Mouse (Mus musculus) hindbrain, embryonic 14.5 days (tissue): ENCODE data around the gene Kcnk16. TPM values are rescaled to one million over a fixed set of nuclear protein-coding genes. Genes with fewer than 3 reads are reported as not detected.
A peak's percentile ranks its signal among the peaks of the same experiment; 100 is the strongest.
"Not testable (repeated sequence)": the region's sequence is repeated elsewhere in the genome, so short reads cannot be mapped to it uniquely, and the experiment has no call there.

Experiments
- ATAC-seq: fragments of 200-750 bp; cut with Nextera tagmentation; 2 replicates; pipeline ENCODE4 v1.8.0; 2017; ENCODE audit warnings: moderate number of reproducible peaks, mild to moderate bottlenecking, moderate TSS enrichment, moderate library complexity; ENCODE audit not compliant: low FRiP score
- DNase-seq: peaks from one replicate; pipeline ENCODE4 v3.0.0-alpha.2; 2015; ENCODE audit warnings: low spot score
- H3K27ac ChIP-seq: fragments of 300-500 bp; sonication (generic); 2 replicates; pipeline ENCODE4 v1.5.1; 2014; ENCODE audit warnings: mild to moderate bottlenecking, moderate library complexity
- H3K27me3 ChIP-seq: fragments of 300-500 bp; sonication (generic); 2 replicates; pipeline ENCODE4 v1.6.1; 2014; ENCODE audit warnings: mild to moderate bottlenecking, low read length, mixed read lengths; ENCODE audit not compliant: control insufficient read depth, insufficient read depth
- H3K36me3 ChIP-seq: fragments of 300-500 bp; sonication (generic); replicated peaks from 2 replicates; pipeline ENCODE4 v1.6.1; 2014; ENCODE audit not compliant: control insufficient read depth, insufficient read depth
- H3K4me1 ChIP-seq: fragments of 300-500 bp; sonication (generic); replicated peaks from 2 replicates; pipeline ENCODE4 v1.6.1; 2014; ENCODE audit warnings: antibody characterized with exemption, low read length, mixed read lengths; ENCODE audit not compliant: control insufficient read depth, insufficient read depth
- H3K4me2 ChIP-seq: fragments of 300-500 bp; sonication (generic); replicated peaks from 2 replicates; pipeline ENCODE4 v1.6.1; 2014; ENCODE audit warnings: mild to moderate bottlenecking, moderate library complexity
- H3K4me3 ChIP-seq: fragments of 300-500 bp; sonication (generic); replicated peaks from 2 replicates; pipeline ENCODE4 v1.5.1; 2014; ENCODE audit warnings: mild to moderate bottlenecking, low read length
- H3K9ac ChIP-seq: fragments of 300-500 bp; sonication (generic); 2 replicates; pipeline ENCODE4 v1.6.1; 2014
- H3K9me3 ChIP-seq: fragments of 300-500 bp; sonication (generic); 2 replicates; pipeline ENCODE4 v1.6.1; 2016; ENCODE audit warnings: low read length; ENCODE audit not compliant: control insufficient read depth
- WGBS: fragments of 180-500 bp; shearing (Covaris S2); extraction: QIAGEN DNeasy Blood & Tissue Kit; methylation state at CpG from one replicate; pipeline ENCODE4 v1.1.7; 2014; 5-methylcytosine and 5-hydroxymethylcytosine counted together
- polyA plus RNA-seq: library from polyadenylated mRNA; unstranded; fragments of >200 nt; fragmentation: Nextera tagmentation; extraction: Ambion mirVana; gene quantifications from 2 replicates; pipeline ENCODE4 v1.2.1, GENCODE M21; 2014

Gene Kcnk16
- polyA plus RNA-seq = not detected in 2 replicates

DNA sequence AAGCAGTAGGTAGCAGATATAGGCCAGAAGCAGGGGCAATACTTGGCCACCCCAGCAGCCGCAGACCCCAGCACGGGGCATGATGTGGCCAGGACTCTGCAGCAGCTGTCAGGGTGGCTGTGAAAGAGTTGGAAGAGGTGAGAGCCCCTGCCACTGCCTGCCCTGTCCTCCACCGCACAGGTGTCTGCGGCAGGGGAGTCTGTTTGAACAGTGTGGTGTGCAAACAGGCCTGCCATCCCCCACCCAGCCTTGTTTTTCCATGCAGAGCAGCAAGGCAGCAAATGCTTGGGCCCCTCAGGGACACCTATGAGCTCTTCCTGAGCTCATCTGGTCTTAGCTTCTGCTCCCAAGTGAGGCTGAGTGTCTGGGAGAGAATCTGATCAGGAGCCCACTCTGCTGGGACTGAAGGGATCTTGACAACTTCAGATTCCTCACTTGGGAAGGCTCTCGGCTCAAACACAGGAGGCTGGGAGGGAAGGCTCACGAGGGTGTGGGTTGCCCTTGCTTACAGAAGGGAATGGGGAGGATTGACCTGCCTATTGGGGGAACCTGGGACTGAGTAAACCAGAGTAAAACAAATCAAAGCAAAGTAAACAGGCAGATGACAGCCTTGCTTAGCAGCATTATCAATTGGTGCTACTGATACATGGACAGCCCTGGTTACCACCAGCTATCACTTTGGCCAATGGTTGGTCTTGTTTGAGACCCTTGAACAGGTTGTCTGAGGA, at the start of gene Kcnk16:
TSS of gene Kcnk16 (minus strand) at position 118 of the 728 bp plus-strand sequence.
- H3K4me3 ChIP-seq = no peak within 1 kb of the TSS

DNA sequence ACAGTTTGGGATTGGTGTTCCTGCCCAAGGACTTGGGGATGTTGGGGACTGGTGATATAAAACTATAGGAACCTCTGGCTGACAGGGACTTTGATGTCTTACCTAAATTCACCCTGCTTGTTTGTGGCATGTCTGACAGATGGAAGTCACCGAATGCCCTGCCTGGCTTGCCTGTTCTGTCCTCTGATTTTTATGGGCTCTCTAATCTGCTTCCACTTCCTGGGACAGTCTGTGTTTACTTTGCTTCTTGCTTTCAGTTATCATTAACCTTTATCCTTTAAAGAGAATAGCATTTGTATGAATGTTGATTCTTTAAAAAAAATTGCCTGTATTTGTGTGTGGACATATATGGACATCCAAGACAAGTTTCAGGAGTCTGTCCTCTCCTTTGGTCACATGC, 46.1 kb upstream of the Kcnk16 start:
- H3K9ac ChIP-seq = no peak overlapping the region
- H3K4me2 ChIP-seq = no peak overlapping the region
- no peak overlapping the region for H3K4me3 ChIP-seq
- no peaks in the 10 kb centered on the region for H3K9me3 ChIP-seq
- WGBS = 92% methylated on average over 1 of the region's 1 CpGs
- no peaks in the 10 kb centered on the region for H3K27me3 ChIP-seq
- no peak for DNase-seq
- no peak overlapping the region for H3K27ac ChIP-seq
- H3K36me3 ChIP-seq = peaks cover 39% of the 10 kb centered on the region
- ATAC-seq = no peak
- H3K4me1 ChIP-seq = no peaks in the 10 kb centered on the region

More for the DNA sequence above, at the start of gene Kcnk16:
- H3K27me3 ChIP-seq = no peaks in the 10 kb centered on the region
- ATAC-seq = no peak
- 0 out of 2 replicates have a peak, but pooled peaks cover 3% of the 10 kb centered on the region for H3K9me3 ChIP-seq
- no peak within 1 kb of the TSS for H3K4me2 ChIP-seq
- no peak within 1 kb of the TSS for H3K27ac ChIP-seq
- no peaks in the 10 kb centered on the region for H3K4me1 ChIP-seq
- 73% methylated on average over 6 of the region's 6 CpGs for WGBS
- no peak within 1 kb of the TSS for H3K9ac ChIP-seq
- DNase-seq = no peak
- H3K36me3 ChIP-seq = no peaks in the 10 kb centered on the region

DNA sequence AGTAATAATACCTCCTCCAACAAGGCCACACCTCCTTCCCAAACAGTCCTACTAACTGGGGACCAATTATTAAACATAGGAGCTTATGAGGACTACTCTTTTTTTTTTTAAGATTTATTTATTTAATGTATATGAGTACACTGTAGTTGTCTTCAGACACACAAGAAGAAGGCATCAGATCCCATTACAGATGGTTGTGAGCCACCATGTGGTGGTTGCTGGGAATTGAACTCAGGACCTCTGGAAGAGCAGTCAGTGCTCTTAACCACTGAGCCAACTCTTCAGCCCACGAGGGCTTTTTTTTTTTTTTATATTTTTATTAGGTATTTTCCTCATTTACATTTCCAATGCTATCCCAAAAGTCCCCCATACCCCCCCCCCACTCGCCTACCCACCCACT, 36.1 kb upstream of the Kcnk16 start:
- not testable (repeated sequence) for H3K4me1 ChIP-seq, DNase-seq, H3K27ac ChIP-seq, ATAC-seq, H3K9me3 ChIP-seq, H3K4me3 ChIP-seq, H3K4me2 ChIP-seq, H3K27me3 ChIP-seq, H3K9ac ChIP-seq
- peaks cover 32% of the 10 kb centered on the region for H3K36me3 ChIP-seq
- 66% methylated on average over 2 of the region's 2 CpGs for WGBS

DNA sequence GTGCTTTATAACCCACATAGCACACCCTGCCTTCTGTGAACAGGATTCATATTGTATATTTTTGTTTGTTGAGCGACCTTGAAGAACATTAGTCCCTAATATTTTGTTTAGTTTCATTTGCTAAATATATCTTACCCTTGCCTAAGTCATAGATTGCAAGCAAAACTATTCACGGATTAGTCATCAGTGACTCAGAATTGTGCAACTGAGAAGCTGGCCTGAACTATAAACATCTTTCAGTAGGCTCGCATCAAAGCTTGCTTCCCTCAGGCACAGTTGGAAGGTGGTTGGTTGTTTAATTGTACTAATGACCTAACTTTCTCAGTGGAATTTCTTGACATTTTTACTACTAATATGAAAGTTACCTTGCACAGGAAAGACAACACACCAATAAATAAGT, 29.1 kb upstream of the Kcnk16 start:
- no peak overlapping the region for H3K4me2 ChIP-seq
- H3K4me1 ChIP-seq = peaks cover 5% of the 10 kb centered on the region; the same call in 1 of the 2 replicates
- ATAC-seq = no peak
- H3K9me3 ChIP-seq = no peaks in the 10 kb centered on the region
- H3K27me3 ChIP-seq = no peaks in the 10 kb centered on the region
- no peak overlapping the region for H3K4me3 ChIP-seq
- DNase-seq = no peak
- H3K27ac ChIP-seq = no peak overlapping the region
- 88% methylated on average over 3 of the region's 3 CpGs for WGBS
- no peak overlapping the region for H3K9ac ChIP-seq
- no peaks in the 10 kb centered on the region for H3K36me3 ChIP-seq

DNA sequence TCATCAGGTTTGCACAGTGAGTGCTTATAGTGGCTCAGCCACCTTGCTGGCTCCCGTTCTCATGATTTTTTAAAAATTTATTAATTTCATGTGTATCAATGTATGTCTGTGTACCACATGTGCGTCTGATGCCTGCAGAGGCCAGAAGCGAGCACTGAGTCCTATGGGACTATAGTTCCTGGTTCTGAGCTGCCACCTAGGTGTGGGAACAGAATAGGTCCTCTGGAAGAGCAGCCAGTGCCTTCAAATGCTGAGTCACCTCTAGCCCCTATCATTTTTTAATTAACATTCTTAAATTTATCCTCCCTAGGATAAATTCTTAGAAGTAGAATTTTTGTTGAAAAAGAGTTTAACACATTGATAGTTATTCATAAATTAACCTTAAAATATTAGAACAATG, 28.6 kb upstream of the Kcnk16 start:
- Histone ChIP-seq H3K4me3 (no peak overlapping the region), H3K9ac (no peak overlapping the region), H3K4me1 (peaks cover 5% of the 10 kb centered on the region; the same call in 1 of the 2 replicates), H3K27me3 (no peaks in the 10 kb centered on the region), H3K27ac (no peak overlapping the region), H3K4me2 (no peak overlapping the region), H3K9me3 (no peaks in the 10 kb centered on the region), H3K36me3 (no peaks in the 10 kb centered on the region)
- ATAC-seq = no peak
- WGBS = 82% methylated on average over 3 of the region's 3 CpGs
- no peak for DNase-seq

DNA sequence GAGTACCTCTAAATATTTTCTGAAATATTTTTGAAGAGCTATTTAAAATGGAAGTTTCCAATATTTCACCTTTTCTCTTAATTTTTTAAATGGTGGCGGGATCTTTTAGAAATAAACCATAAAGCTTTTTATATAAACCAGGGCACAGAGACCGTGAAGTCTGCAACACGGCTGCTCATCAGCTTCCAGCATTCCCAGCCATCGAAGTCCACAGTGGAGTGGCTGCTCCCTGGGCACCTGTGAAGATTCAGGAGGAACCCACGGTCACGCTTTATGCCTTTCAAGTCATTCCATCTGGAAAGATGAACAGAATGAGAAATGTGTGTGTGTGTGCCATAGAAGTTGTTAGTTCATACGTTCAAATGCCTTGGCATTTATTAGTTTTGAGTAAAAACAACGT, 25.9 kb upstream of the Kcnk16 start:
- Histone ChIP-seq H3K27me3 (no peaks in the 10 kb centered on the region), H3K4me1 (peaks cover 5% of the 10 kb centered on the region; the same call in 1 of the 2 replicates), H3K27ac (no peak overlapping the region), H3K4me3 (peak overlapping the region; percentile 42), H3K36me3 (no peaks in the 10 kb centered on the region), H3K9ac (peak overlapping the region; percentile 53), H3K4me2 (peak overlapping the region; percentile 55), H3K9me3 (no peaks in the 10 kb centered on the region)
- no peak for ATAC-seq
- DNase-seq = no peak
- 52% methylated on average over 8 of the region's 8 CpGs for WGBS

DNA sequence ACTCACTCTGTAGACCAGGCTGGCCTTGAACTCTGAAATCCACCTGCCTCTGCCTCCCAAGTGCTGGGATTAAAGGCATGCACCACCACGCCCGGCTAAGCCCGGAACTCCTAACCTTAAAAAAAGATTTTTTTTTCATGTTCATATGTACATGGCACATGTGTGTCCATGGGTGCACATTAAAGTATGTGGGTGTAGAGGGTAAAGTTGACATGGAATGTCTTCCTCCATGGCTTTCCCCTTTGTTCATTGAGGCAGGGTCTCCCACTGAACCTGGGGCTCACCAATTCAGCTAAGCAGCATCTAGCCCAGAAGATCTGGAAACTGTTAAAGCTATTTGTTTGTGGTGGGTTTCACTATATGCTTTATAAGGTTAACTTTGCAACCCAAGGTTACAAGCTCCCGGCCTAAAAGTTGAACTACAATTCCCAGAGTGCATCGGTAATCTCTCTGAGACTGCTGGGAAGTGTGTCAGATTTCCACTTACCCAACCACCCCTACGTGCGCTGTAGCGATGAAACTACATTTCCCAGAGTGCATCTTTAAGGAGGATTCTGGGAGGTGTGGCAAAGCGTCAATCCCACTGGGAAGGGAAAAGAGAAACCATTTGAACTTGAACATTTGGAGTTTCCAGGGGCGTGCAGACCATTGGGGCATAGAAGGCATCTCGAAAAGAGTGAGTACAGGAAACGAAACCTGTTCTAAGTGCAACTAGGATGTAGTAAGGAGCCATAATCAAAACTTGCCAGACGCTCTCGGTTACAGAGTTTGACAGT, 25.3 kb upstream of the Kcnk16 start, which contains the start of gene Nudt13:
TSS of gene Nudt13 (plus strand) at position 581 of the 776 bp plus-strand sequence.
- Histone ChIP-seq H3K4me3 (peak within 1 kb of the TSS; percentile 42), H3K9me3 (no peaks in the 10 kb centered on the region), H3K4me1 (peaks cover 5% of the 10 kb centered on the region; the same call in 1 of the 2 replicates), H3K36me3 (no peaks in the 10 kb centered on the region), H3K4me2 (peak within 1 kb of the TSS; percentile 55), H3K9ac (peak within 1 kb of the TSS; percentile 53), H3K27ac (no peak within 1 kb of the TSS), H3K27me3 (no peaks in the 10 kb centered on the region)
- 24% methylated on average over 14 of the region's 14 CpGs for WGBS
- DNase-seq = peak; percentile 90
- peak; percentile 96 for ATAC-seq

DNA sequence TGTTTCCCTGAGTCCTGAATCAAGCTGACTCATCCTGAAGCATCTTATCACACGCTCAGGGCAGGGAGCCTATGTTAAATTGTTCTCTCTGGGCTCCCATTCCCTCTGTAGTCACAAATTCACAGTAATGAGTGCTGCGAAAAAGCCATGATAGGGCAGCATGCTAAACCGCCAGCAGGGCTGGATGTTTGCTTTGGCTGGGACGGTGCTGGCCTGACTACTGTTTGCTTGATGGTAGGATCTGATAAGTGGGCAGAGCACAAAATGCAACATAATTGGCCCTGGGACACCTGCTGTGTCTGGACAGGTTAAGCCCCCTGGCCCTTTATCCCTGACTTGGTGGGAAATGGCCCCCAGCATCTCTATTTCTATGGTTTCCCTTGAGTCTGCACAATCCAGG, 22.4 kb upstream of the Kcnk16 start:
- H3K4me3 ChIP-seq = no peak overlapping the region
- no peak overlapping the region for H3K27ac ChIP-seq
- H3K4me1 ChIP-seq = peaks cover 5% of the 10 kb centered on the region; the same call in 1 of the 2 replicates
- DNase-seq (no peak), ATAC-seq (no peak)
- H3K9ac ChIP-seq = no peak overlapping the region
- no peaks in the 10 kb centered on the region for H3K9me3 ChIP-seq
- 60% methylated on average over 4 of the region's 4 CpGs for whole genome bisulfite sequencing
- H3K4me2 ChIP-seq = no peak overlapping the region
- H3K36me3 ChIP-seq = no peaks in the 10 kb centered on the region
- H3K27me3 ChIP-seq = no peaks in the 10 kb centered on the region

DNA sequence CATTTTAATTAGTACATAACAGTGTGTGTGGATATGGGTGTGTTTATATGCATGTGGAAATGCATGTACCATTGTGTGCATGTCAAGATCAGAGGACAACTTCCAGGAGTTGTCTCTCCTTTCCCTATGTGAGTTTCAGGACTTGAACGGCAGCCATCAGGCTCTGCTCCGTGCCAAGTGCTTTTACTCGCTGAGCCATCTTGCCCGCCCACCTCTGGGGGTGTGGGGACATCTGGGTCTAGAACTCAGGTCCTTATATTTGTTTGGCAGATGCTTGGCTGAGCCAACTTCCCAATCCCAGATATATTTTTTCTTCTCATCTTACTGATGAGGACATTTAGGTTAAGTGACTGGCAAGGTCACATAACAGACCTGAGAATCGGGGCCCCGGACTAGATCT, 578 bp downstream of the Kcnk16 start:
- ATAC-seq = no peak
- WGBS = 82% methylated on average over 6 of the region's 6 CpGs

More for the DNA sequence above, 578 bp downstream of the Kcnk16 start:
- no peak for DNase-seq
- no peaks in the 10 kb centered on the region for H3K27me3 ChIP-seq
- H3K4me2 ChIP-seq = no peak overlapping the region
- no peaks in the 10 kb centered on the region for H3K4me1 ChIP-seq
- no peak overlapping the region for H3K27ac ChIP-seq
- no peak overlapping the region for H3K4me3 ChIP-seq
- H3K36me3 ChIP-seq = no peaks in the 10 kb centered on the region
- H3K9ac ChIP-seq = no peak overlapping the region
- no peaks in the 10 kb centered on the region for H3K9me3 ChIP-seq
